Mouse (Mus musculus): ENCODE measurements at regions not wholly inside any gene's neighbourhood (a gene's known extent, or its start where the extent isn't known, plus 50 kb on each side); places are given as distances from the start of the nearest gene placed in this dataset.
A peak's percentile ranks its signal among the peaks of the same experiment; 100 is the strongest.

DNA sequence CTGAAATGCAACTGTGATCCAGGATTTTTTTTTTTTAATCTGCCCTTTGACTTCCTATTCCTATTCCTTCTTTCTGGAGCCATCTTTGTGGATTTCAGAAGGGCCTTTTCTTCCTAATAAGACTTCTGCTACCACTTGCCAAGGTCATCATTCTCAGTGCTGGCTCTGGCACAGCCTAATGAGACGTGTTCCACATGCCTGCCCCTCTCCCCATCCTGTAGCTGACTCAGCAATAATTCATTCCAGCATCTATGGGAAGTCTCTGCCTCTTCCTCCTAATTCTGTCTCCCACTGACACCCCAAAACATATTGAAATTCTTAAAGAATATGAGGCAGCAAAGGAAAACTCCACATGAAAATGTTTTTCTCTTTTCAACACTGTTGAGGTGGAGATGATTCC is 91.7 kb upstream of the Cep162 start:
- no peak overlapping the region for H3K27ac ChIP-seq (replicated peaks; ENCODE audit: low read depth, low read length)
- WGBS: 41% methylated on average over 1 of the region's 1 CpGs
- no peaks in the 10 kb centered on the region for H3K27me3 ChIP-seq (replicated peaks; ENCODE audit: control insufficient read depth, insufficient read depth, low read length)
- no peak overlapping the region for H3K4me3 ChIP-seq (ENCODE audit: low read depth, low read length)
- no peak overlapping the region for H3K9ac ChIP-seq (ENCODE audit: low read depth, low read length)
- H3K4me2 ChIP-seq (ENCODE audit: low read depth, low read length): no peak overlapping the region
- no peaks in the 10 kb centered on the region for H3K4me1 ChIP-seq (ENCODE audit: control insufficient read depth, insufficient read depth, low read length)
- ATAC-seq (ENCODE audit: low read depth) (no peak), DNase-seq (ENCODE audit: low spot score) (no peak)
- H3K9me3 ChIP-seq (ENCODE audit: control insufficient read depth, low read length): no peaks in the 10 kb centered on the region
- H3K36me3 ChIP-seq (ENCODE audit: control insufficient read depth, insufficient read depth, low read length): no peaks in the 10 kb centered on the region

DNA sequence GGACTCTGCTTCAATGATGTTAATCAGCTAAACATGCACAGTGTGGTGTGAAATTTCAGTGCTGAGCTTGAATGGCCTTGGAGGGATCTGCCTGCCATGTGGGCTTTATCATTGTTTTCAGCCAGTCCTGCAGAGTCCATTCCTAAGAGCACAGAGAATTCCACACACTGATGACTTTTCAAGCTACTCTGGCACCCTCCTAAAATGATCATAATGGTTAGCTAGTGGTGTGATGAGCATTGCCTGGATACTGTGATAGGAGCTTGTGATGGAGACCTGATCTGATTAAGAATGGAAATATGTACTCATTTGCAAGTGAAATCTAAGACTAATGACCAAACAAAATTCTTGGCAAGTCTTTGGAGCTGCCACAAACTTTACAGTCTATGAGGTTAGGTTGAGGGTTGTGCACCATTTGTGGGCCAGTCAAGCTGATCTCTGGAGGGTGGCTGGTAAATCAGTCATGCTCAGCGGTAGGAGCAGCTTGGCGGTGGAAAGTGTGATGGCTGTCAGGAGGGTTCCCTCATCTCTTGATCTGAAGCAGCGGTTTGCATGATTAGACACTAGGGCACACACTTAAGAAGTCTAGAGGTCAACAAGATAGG is 91.0 kb upstream of the Cep162 start:
- no peaks in the 10 kb centered on the region for H3K9me3 ChIP-seq (ENCODE audit: control insufficient read depth, low read length)
- H3K4me1 ChIP-seq (ENCODE audit: control insufficient read depth, insufficient read depth, low read length): no peaks in the 10 kb centered on the region
- DNase-seq (ENCODE audit: low spot score) (no peak), ATAC-seq (ENCODE audit: low read depth) (no peak)
- 54% methylated on average over 3 of the region's 3 CpGs for WGBS
- no peaks in the 10 kb centered on the region for H3K27me3 ChIP-seq (replicated peaks; ENCODE audit: control insufficient read depth, insufficient read depth, low read length)
- no peaks in the 10 kb centered on the region for H3K36me3 ChIP-seq (ENCODE audit: control insufficient read depth, insufficient read depth, low read length)
- no peak overlapping the region for H3K9ac ChIP-seq (ENCODE audit: low read depth, low read length)
- H3K27ac ChIP-seq (replicated peaks; ENCODE audit: low read depth, low read length): no peak overlapping the region
- no peak overlapping the region for H3K4me2 ChIP-seq (ENCODE audit: low read depth, low read length)
- no peak overlapping the region for H3K4me3 ChIP-seq (ENCODE audit: low read depth, low read length)

DNA sequence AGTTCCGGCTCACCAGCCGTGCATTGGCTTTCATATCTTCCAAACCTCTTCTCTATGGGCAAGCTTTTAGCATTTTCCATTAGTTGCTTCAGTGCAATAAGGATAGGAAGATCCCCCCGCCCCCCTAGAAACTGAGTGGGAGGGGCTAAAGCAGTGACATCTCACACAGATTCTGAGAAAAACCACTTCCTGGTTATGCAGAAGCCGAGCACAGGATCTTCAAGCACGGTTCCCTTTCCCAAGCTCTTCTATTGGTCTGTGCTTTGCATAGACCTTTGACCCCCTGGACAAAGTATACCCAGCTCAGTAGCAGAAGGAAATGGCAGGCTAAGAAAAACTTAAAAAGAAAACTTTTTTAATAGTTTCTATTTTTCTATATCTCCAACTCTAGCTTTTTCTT is 86.1 kb upstream of the Cep162 start:
- WGBS: 78% methylated on average over 5 of the region's 5 CpGs
- Histone ChIP-seq H3K27ac (replicated peaks; ENCODE audit: low read depth, low read length) (no peak overlapping the region), H3K36me3 (ENCODE audit: control insufficient read depth, insufficient read depth, low read length) (no peaks in the 10 kb centered on the region), H3K9ac (ENCODE audit: low read depth, low read length) (no peak overlapping the region), H3K9me3 (ENCODE audit: control insufficient read depth, low read length) (no peaks in the 10 kb centered on the region), H3K4me3 (ENCODE audit: low read depth, low read length) (no peak overlapping the region), H3K4me1 (ENCODE audit: control insufficient read depth, insufficient read depth, low read length) (no peaks in the 10 kb centered on the region), H3K27me3 (replicated peaks; ENCODE audit: control insufficient read depth, insufficient read depth, low read length) (no peaks in the 10 kb centered on the region), H3K4me2 (ENCODE audit: low read depth, low read length) (no peak overlapping the region)
- ATAC-seq (ENCODE audit: low read depth) (no peak), DNase-seq (ENCODE audit: low spot score) (no peak)

GRCm38 (mm10) chr9:87326374-87327295 is 71.3 kb upstream of the Cep162 start:
- WGBS: 40% methylated on average over 6 of the region's 6 CpGs
- H3K27me3 ChIP-seq (replicated peaks; ENCODE audit: control insufficient read depth, insufficient read depth, low read length): no peaks in the 10 kb centered on the region

GRCm38 (mm10) chr9:87323690-87324089 is 68.4 kb upstream of the Cep162 start:
- H3K27me3 ChIP-seq (replicated peaks; ENCODE audit: control insufficient read depth, insufficient read depth, low read length): no peaks in the 10 kb centered on the region
- WGBS: 45% methylated on average over 2 of the region's 2 CpGs
- peaks cover 14% of the 10 kb centered on the region; the same call in 1 of the 2 replicates for H3K4me1 ChIP-seq (ENCODE audit: control insufficient read depth, insufficient read depth, low read length)

More at GRCm38 (mm10) chr9:87326374-87327295, 71.3 kb upstream of the Cep162 start:
- Histone ChIP-seq H3K27ac (replicated peaks; ENCODE audit: low read depth, low read length) (no peak overlapping the region), H3K36me3 (ENCODE audit: control insufficient read depth, insufficient read depth, low read length) (no peaks in the 10 kb centered on the region), H3K9ac (ENCODE audit: low read depth, low read length) (no peak overlapping the region), H3K4me2 (ENCODE audit: low read depth, low read length) (no peak overlapping the region), H3K4me1 (ENCODE audit: control insufficient read depth, insufficient read depth, low read length) (no peaks in the 10 kb centered on the region), H3K4me3 (ENCODE audit: low read depth, low read length) (no peak overlapping the region), H3K9me3 (ENCODE audit: control insufficient read depth, low read length) (no peaks in the 10 kb centered on the region)
- DNase-seq (ENCODE audit: low spot score): no peak
- no peak for ATAC-seq (ENCODE audit: low read depth)

DNA sequence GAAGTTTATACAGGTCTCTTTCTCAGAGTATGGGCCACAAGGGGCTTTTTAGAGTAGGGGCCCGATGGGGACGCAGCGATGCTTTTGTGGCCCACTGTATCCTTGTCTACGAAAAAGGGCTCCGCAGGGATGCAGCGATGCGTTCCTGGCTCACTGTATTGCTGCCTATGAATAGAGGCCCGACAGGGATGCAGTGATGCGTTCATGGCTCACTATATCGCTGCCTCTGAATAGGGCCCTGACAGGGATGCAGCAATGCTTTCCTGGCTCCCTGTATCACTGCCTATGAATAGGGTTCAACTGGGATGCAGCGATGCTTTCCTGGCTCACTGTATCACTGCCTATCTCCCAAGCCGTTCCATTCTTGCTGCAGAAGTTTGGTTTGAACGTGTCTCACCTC is 65.4 kb upstream of the Cep162 start:
- H3K9ac ChIP-seq (ENCODE audit: low read depth, low read length): no peak overlapping the region
- H3K4me1 ChIP-seq (ENCODE audit: control insufficient read depth, insufficient read depth, low read length): peaks cover 16% of the 10 kb centered on the region; the same call in 1 of the 2 replicates
- no peak overlapping the region for H3K4me2 ChIP-seq (ENCODE audit: low read depth, low read length)
- WGBS: 87% methylated on average over 13 of the region's 13 CpGs
- H3K36me3 ChIP-seq (ENCODE audit: control insufficient read depth, insufficient read depth, low read length): no peaks in the 10 kb centered on the region
- no peaks in the 10 kb centered on the region for H3K27me3 ChIP-seq (replicated peaks; ENCODE audit: control insufficient read depth, insufficient read depth, low read length)
- no peak for ATAC-seq (ENCODE audit: low read depth)
- no peak overlapping the region for H3K4me3 ChIP-seq (ENCODE audit: low read depth, low read length)
- no peaks in the 10 kb centered on the region for H3K9me3 ChIP-seq (ENCODE audit: control insufficient read depth, low read length)
- DNase-seq (ENCODE audit: low spot score): no peak
- H3K27ac ChIP-seq (replicated peaks; ENCODE audit: low read depth, low read length): no peak overlapping the region

More at GRCm38 (mm10) chr9:87323690-87324089, 68.4 kb upstream of the Cep162 start:
- Histone ChIP-seq H3K9ac (ENCODE audit: low read depth, low read length) (no peak overlapping the region), H3K4me3 (ENCODE audit: low read depth, low read length) (no peak overlapping the region), H3K9me3 (ENCODE audit: control insufficient read depth, low read length) (no peaks in the 10 kb centered on the region), H3K36me3 (ENCODE audit: control insufficient read depth, insufficient read depth, low read length) (no peaks in the 10 kb centered on the region), H3K27ac (replicated peaks; ENCODE audit: low read depth, low read length) (no peak overlapping the region), H3K4me2 (ENCODE audit: low read depth, low read length) (no peak overlapping the region)
- ATAC-seq (ENCODE audit: low read depth) (no peak), DNase-seq (ENCODE audit: low spot score) (no peak)

- ATAC-seq (ENCODE audit: low read depth) (no peak), DNase-seq (ENCODE audit: low spot score) (peak; percentile 46)
- Histone ChIP-seq H3K4me3 (ENCODE audit: low read depth, low read length) (no peak overlapping the region), H3K27ac (replicated peaks; ENCODE audit: low read depth, low read length) (no peak overlapping the region; the same call in 1 of the 2 replicates), H3K4me2 (ENCODE audit: low read depth, low read length) (no peak overlapping the region; the same call in 1 of the 2 replicates), H3K9me3 (ENCODE audit: control insufficient read depth, low read length) (no peaks in the 10 kb centered on the region), H3K36me3 (ENCODE audit: control insufficient read depth, insufficient read depth, low read length) (no peaks in the 10 kb centered on the region), H3K4me1 (ENCODE audit: control insufficient read depth, insufficient read depth, low read length) (peaks cover 16% of the 10 kb centered on the region; the same call in 1 of the 2 replicates), H3K9ac (ENCODE audit: low read depth, low read length) (no peak overlapping the region), H3K27me3 (replicated peaks; ENCODE audit: control insufficient read depth, insufficient read depth, low read length) (no peaks in the 10 kb centered on the region)
- WGBS: 28% methylated on average over 7 of the region's 7 CpGs
Observed at GRCm38 (mm10) chr9:87318767-87319166, 63.4 kb upstream of the Cep162 start.

- ATAC-seq (ENCODE audit: low read depth): no peak
- Histone ChIP-seq H3K4me3 (ENCODE audit: low read depth, low read length) (no peak overlapping the region), H3K4me1 (ENCODE audit: control insufficient read depth, insufficient read depth, low read length) (no peaks in the 10 kb centered on the region), H3K27me3 (replicated peaks; ENCODE audit: control insufficient read depth, insufficient read depth, low read length) (no peaks in the 10 kb centered on the region), H3K27ac (replicated peaks; ENCODE audit: low read depth, low read length) (no peak overlapping the region), H3K9me3 (ENCODE audit: control insufficient read depth, low read length) (no peaks in the 10 kb centered on the region), H3K4me2 (ENCODE audit: low read depth, low read length) (no peak overlapping the region), H3K9ac (ENCODE audit: low read depth, low read length) (no peak overlapping the region), H3K36me3 (ENCODE audit: control insufficient read depth, insufficient read depth, low read length) (no peaks in the 10 kb centered on the region)
- WGBS: 69% methylated on average over 6 of the region's 6 CpGs
- DNase-seq (ENCODE audit: low spot score): no peak
Observed at GRCm38 (mm10) chr9:87310150-87310549, 54.8 kb upstream of the Cep162 start.

Measured in embryonic facial prominence, embryonic 14.5 days (tissue).